Mouse (Mus musculus): ENCODE results near the gene Sox6. TPM values are rescaled to one million over a fixed set of nuclear protein-coding genes. Genes with fewer than 3 reads are reported as not detected.

Gene Sox6
- polyA plus RNA-seq, 1 experiment from 2014 or later, result 67.4 TPM

GRCm38 (mm10) chr7:115537636-115538035 lies 501.0 kb downstream of the Sox6 start:
- Histone ChIP-seq H3K4me3 (no peak overlapping the region), H3K36me3 (peaks cover 5% of the 10 kb centered on the region; the same call in 1 of the 2 replicates), H3K27ac (no peak overlapping the region), H3K4me1 (peaks cover 13% of the 10 kb centered on the region; the same call in 1 of the 2 replicates), H3K4me2 (no peak overlapping the region), H3K9me3 (no peaks in the 10 kb centered on the region), H3K9ac (no peak overlapping the region), H3K27me3 (peaks cover 25% of the 10 kb centered on the region)
- 86% methylated on average over 3 of the region's 3 CpGs for WGBS
- no peak for ATAC-seq (ENCODE audit: insufficient number of reproducible peaks, insufficient read depth, low FRiP score, low TSS enrichment, low read depth)

- Histone ChIP-seq H3K9ac (no peak overlapping the region), H3K27me3 (peaks cover 16% of the 10 kb centered on the region), H3K36me3 (peaks cover 3% of the 10 kb centered on the region; the same call in 1 of the 2 replicates), H3K27ac (no peak overlapping the region), H3K4me1 (peaks cover 13% of the 10 kb centered on the region; the same call in 1 of the 2 replicates), H3K4me2 (no peak overlapping the region), H3K4me3 (no peak overlapping the region), H3K9me3 (no peaks in the 10 kb centered on the region)
- 64% methylated on average over 3 of the region's 3 CpGs for WGBS
- no peak for ATAC-seq (ENCODE audit: insufficient number of reproducible peaks, insufficient read depth, low FRiP score, low TSS enrichment, low read depth)
Observed at GRCm38 (mm10) chr7:115536521-115536920, 502.1 kb downstream of the Sox6 start.

GRCm38 (mm10) chr7:115531875-115532274 lies 506.7 kb downstream of the Sox6 start:
- no peak overlapping the region for H3K27ac ChIP-seq
- H3K36me3 ChIP-seq, result no peaks in the 10 kb centered on the region
- no peaks in the 10 kb centered on the region for H3K4me1 ChIP-seq
- H3K4me3 ChIP-seq, result no peak overlapping the region
- no peak overlapping the region for H3K9ac ChIP-seq
- WGBS, result 62% methylated on average over 1 of the region's 1 CpGs
- no peaks in the 10 kb centered on the region for H3K9me3 ChIP-seq
- H3K4me2 ChIP-seq, result no peak overlapping the region
- no peak for ATAC-seq (ENCODE audit: insufficient number of reproducible peaks, insufficient read depth, low FRiP score, low TSS enrichment, low read depth)
- peaks cover 15% of the 10 kb centered on the region for H3K27me3 ChIP-seq

- peaks cover 5% of the 10 kb centered on the region for H3K4me1 ChIP-seq
- no peak overlapping the region for H3K4me3 ChIP-seq
- no peak overlapping the region for H3K4me2 ChIP-seq
- H3K27me3 ChIP-seq, result peaks cover 20% of the 10 kb centered on the region
- WGBS, result 67% methylated on average over 2 of the region's 2 CpGs
- no peak overlapping the region for H3K9ac ChIP-seq
- no peak overlapping the region for H3K27ac ChIP-seq
- ATAC-seq (ENCODE audit: insufficient number of reproducible peaks, insufficient read depth, low FRiP score, low TSS enrichment, low read depth), result no peak
- no peaks in the 10 kb centered on the region for H3K36me3 ChIP-seq
- no peaks in the 10 kb centered on the region for H3K9me3 ChIP-seq
Observed at GRCm38 (mm10) chr7:115531217-115531616, 507.4 kb downstream of the Sox6 start.

- Histone ChIP-seq H3K36me3 (no peaks in the 10 kb centered on the region), H3K9ac (no peak overlapping the region), H3K27ac (no peak overlapping the region), H3K4me3 (no peak overlapping the region), H3K27me3 (peaks cover 31% of the 10 kb centered on the region), H3K4me2 (no peak overlapping the region), H3K4me1 (peaks cover 5% of the 10 kb centered on the region; the same call in 1 of the 2 replicates), H3K9me3 (no peaks in the 10 kb centered on the region)
- WGBS, result 90% methylated on average over 1 of the region's 1 CpGs
- no peak for ATAC-seq (ENCODE audit: insufficient number of reproducible peaks, insufficient read depth, low FRiP score, low TSS enrichment, low read depth)
Observed at GRCm38 (mm10) chr7:115517701-115518100, 520.9 kb downstream of the Sox6 start.

- Histone ChIP-seq H3K4me2 (no peak overlapping the region), H3K27me3 (peaks cover 49% of the 10 kb centered on the region), H3K4me1 (peaks cover 19% of the 10 kb centered on the region), H3K36me3 (no peaks in the 10 kb centered on the region), H3K27ac (no peak overlapping the region), H3K4me3 (no peak overlapping the region), H3K9me3 (no peaks in the 10 kb centered on the region), H3K9ac (no peak overlapping the region)
- ATAC-seq (ENCODE audit: insufficient number of reproducible peaks, insufficient read depth, low FRiP score, low TSS enrichment, low read depth), result no peak
- WGBS, result 69% methylated on average over 8 of the region's 8 CpGs
Observed at GRCm38 (mm10) chr7:115513681-115514080, 524.9 kb downstream of the Sox6 start.

- H3K36me3 ChIP-seq, result no peaks in the 10 kb centered on the region
- H3K4me1 ChIP-seq, result peaks cover 23% of the 10 kb centered on the region
- H3K4me2 ChIP-seq, result no peak overlapping the region
- peaks cover 57% of the 10 kb centered on the region for H3K27me3 ChIP-seq
- WGBS, result 55% methylated on average over 10 of the region's 10 CpGs
- no peak overlapping the region for H3K27ac ChIP-seq
- H3K4me3 ChIP-seq, result no peak overlapping the region
- H3K9me3 ChIP-seq, result no peaks in the 10 kb centered on the region
- no peak overlapping the region for H3K9ac ChIP-seq
- no peak for ATAC-seq (ENCODE audit: insufficient number of reproducible peaks, insufficient read depth, low FRiP score, low TSS enrichment, low read depth)
Observed at GRCm38 (mm10) chr7:115511777-115512176, 526.8 kb downstream of the Sox6 start.

GRCm38 (mm10) chr7:115511091-115511490 lies 527.5 kb downstream of the Sox6 start:
- no peak overlapping the region for H3K27ac ChIP-seq
- no peaks in the 10 kb centered on the region for H3K9me3 ChIP-seq
- peaks cover 63% of the 10 kb centered on the region for H3K27me3 ChIP-seq
- H3K36me3 ChIP-seq, result no peaks in the 10 kb centered on the region
- ATAC-seq (ENCODE audit: insufficient number of reproducible peaks, insufficient read depth, low FRiP score, low TSS enrichment, low read depth), result no peak
- H3K4me1 ChIP-seq, result peaks cover 23% of the 10 kb centered on the region
- H3K4me3 ChIP-seq, result no peak overlapping the region
- H3K4me2 ChIP-seq, result no peak overlapping the region
- WGBS, result 82% methylated on average over 5 of the region's 5 CpGs
- H3K9ac ChIP-seq, result no peak overlapping the region

GRCm38 (mm10) chr7:115510045-115510444 lies 528.6 kb downstream of the Sox6 start:
- 36% methylated on average over 5 of the region's 5 CpGs for WGBS
- Histone ChIP-seq H3K27me3 (peaks cover 72% of the 10 kb centered on the region), H3K4me2 (no peak overlapping the region), H3K27ac (no peak overlapping the region), H3K4me1 (peaks cover 23% of the 10 kb centered on the region), H3K4me3 (no peak overlapping the region), H3K9me3 (no peaks in the 10 kb centered on the region), H3K9ac (no peak overlapping the region), H3K36me3 (no peaks in the 10 kb centered on the region)
- ATAC-seq (ENCODE audit: insufficient number of reproducible peaks, insufficient read depth, low FRiP score, low TSS enrichment, low read depth), result 0 out of 2 replicates have a peak, but pooled peaks have one; percentile 43

GRCm38 (mm10) chr7:115506385-115506784 lies 532.2 kb downstream of the Sox6 start:
- H3K4me3 ChIP-seq, result no peak overlapping the region
- H3K4me2 ChIP-seq, result no peak overlapping the region
- 78% methylated on average over 6 of the region's 6 CpGs for WGBS
- peaks cover 66% of the 10 kb centered on the region for H3K27me3 ChIP-seq
- no peak for ATAC-seq (ENCODE audit: insufficient number of reproducible peaks, insufficient read depth, low FRiP score, low TSS enrichment, low read depth)
- peaks cover 26% of the 10 kb centered on the region for H3K4me1 ChIP-seq
- H3K9ac ChIP-seq, result no peak overlapping the region
- no peaks in the 10 kb centered on the region for H3K36me3 ChIP-seq
- H3K9me3 ChIP-seq, result no peaks in the 10 kb centered on the region
- no peak overlapping the region for H3K27ac ChIP-seq

- Histone ChIP-seq H3K36me3 (no peaks in the 10 kb centered on the region), H3K9me3 (no peaks in the 10 kb centered on the region), H3K27ac (no peak overlapping the region), H3K27me3 (peaks cover 38% of the 10 kb centered on the region), H3K9ac (no peak overlapping the region), H3K4me2 (no peak overlapping the region), H3K4me3 (no peak overlapping the region), H3K4me1 (peaks cover 22% of the 10 kb centered on the region)
- 17% methylated on average over 3 of the region's 3 CpGs for WGBS
- no peak for ATAC-seq (ENCODE audit: insufficient number of reproducible peaks, insufficient read depth, low FRiP score, low TSS enrichment, low read depth)
Observed at GRCm38 (mm10) chr7:115501497-115501896, 537.1 kb downstream of the Sox6 start.

- Histone ChIP-seq H3K9me3 (no peaks in the 10 kb centered on the region), H3K36me3 (no peaks in the 10 kb centered on the region), H3K27ac (no peak overlapping the region), H3K9ac (no peak overlapping the region), H3K27me3 (peaks cover 32% of the 10 kb centered on the region), H3K4me2 (no peak overlapping the region), H3K4me3 (no peak overlapping the region), H3K4me1 (peaks cover 22% of the 10 kb centered on the region)
- ATAC-seq (ENCODE audit: insufficient number of reproducible peaks, insufficient read depth, low FRiP score, low TSS enrichment, low read depth), result no peak
Observed at GRCm38 (mm10) chr7:115500825-115501224, 537.8 kb downstream of the Sox6 start.
